Mouse (Mus musculus) ES-E14 (cell line): ENCODE results near the gene Serhl. TPM values are rescaled to one million over a fixed set of nuclear protein-coding genes. Genes with fewer than 3 reads are reported as not detected.

Experiments used
- DNase-seq: peaks from one replicate; pipeline ENCODE4 v3.0.0-alpha.2; 2013; ENCODE audit warnings: low read depth, low spot score
- H3K27ac ChIP-seq: 2 replicates; pipeline ENCODE4 v1.5.1; 2012; ENCODE audit warnings: low read depth, mild to moderate bottlenecking, low read length, moderate library complexity, mixed read lengths; ENCODE audit not compliant: poor library complexity, insufficient read depth, severe bottlenecking
- H3K36me3 ChIP-seq: 2 replicates; pipeline ENCODE4 v1.6.1; 2012; ENCODE audit warnings: mild to moderate bottlenecking, low read length, moderate library complexity, mixed read lengths; ENCODE audit not compliant: control insufficient read depth, poor library complexity, insufficient read depth, severe bottlenecking
- H3K4me1 ChIP-seq, 2 experiments: fragments of 150-350 bp in 1 of 2; sonication (generic) in 1 of 2; 2 replicates each; pipeline ENCODE4 v1.6.1; 2012; ENCODE audit warnings: low read length in 2 of 2, mild to moderate bottlenecking in 1 of 2, mixed read lengths in 1 of 2; ENCODE audit not compliant: control insufficient read depth in 2 of 2, insufficient read depth in 2 of 2, poor library complexity in 1 of 2
- H3K4me3 ChIP-seq, 2 experiments: fragments of 150-350 bp in 1 of 2; sonication (generic) in 1 of 2; 2 replicates each; pipeline ENCODE4 v1.5.1; 2012; ENCODE audit warnings: low read length in 2 of 2, low read depth in 1 of 2, mild to moderate bottlenecking in 1 of 2, mixed read lengths in 1 of 2; ENCODE audit not compliant: insufficient read depth in 1 of 2, poor library complexity in 1 of 2, severe bottlenecking in 1 of 2
- H3K9ac ChIP-seq: 2 replicates; pipeline ENCODE4 v1.6.1; 2012; ENCODE audit warnings: low read depth, mild to moderate bottlenecking, low read length, mixed read lengths; ENCODE audit not compliant: poor library complexity, insufficient read depth, severe bottlenecking
- H3K9me3 ChIP-seq: fragments of 150-350 bp; sonication (generic); 2 replicates; pipeline ENCODE4 v1.6.1; 2012; ENCODE audit warnings: low read depth, mild to moderate bottlenecking, low read length; ENCODE audit not compliant: control insufficient read depth, insufficient read depth
- CHD2 ChIP-seq: IDR thresholded peaks from 2 replicates; pipeline ENCODE4 v1.6.1; 2014; ENCODE audit warnings: mild to moderate bottlenecking, low read depth, low read length, inconsistent platforms
- HCFC1 ChIP-seq: IDR thresholded peaks from 2 replicates; pipeline ENCODE4 v1.6.1; 2012; ENCODE audit warnings: low read length, inconsistent platforms, borderline replicate concordance; ENCODE audit not compliant: insufficient read depth
- MAFK ChIP-seq: IDR thresholded peaks from 2 replicates; pipeline ENCODE4 v1.6.1; 2014; ENCODE audit warnings: mild to moderate bottlenecking, low read depth, low read length, inconsistent platforms; ENCODE audit not compliant: insufficient read depth
- ZC3H11A ChIP-seq: IDR thresholded peaks from 2 replicates; pipeline ENCODE4 v1.6.1; 2012; ENCODE audit warnings: low read depth, mild to moderate bottlenecking, inconsistent platforms, low read length, borderline replicate concordance
- ZNF384 ChIP-seq: IDR thresholded peaks from 2 replicates; pipeline ENCODE4 v1.6.1; 2012; ENCODE audit warnings: low read depth, low read length, inconsistent platforms
- in situ Hi-C, 2 experiments: fragments of 600-800 bp; cut with MboI; formaldehyde crosslinking; loops; one replicate each; pipeline ENCODE4 v1.15.1; 2025; ENCODE audit warnings: low sequenced_read_pairs in 2 of 2, inconsistent platforms in 1 of 2; ENCODE audit not compliant: unreplicated experiment in 2 of 2
- total RNA-seq: library from RNA; depleted of rRNA; stranded (reverse); fragments of 300-350 nt; gene quantifications from 2 replicates; pipeline ENCODE4 v1.2.3, GENCODE M21; 2012

The Serhl gene
- total RNA-seq, 1 experiment, result 16.3 TPM

- H3K4me3 ChIP-seq, result no peak overlapping the region
- peaks cover 5% of the 10 kb centered on the region for H3K9me3 ChIP-seq
- no peak for DNase-seq
- H3K9ac ChIP-seq, result no peak overlapping the region
- H3K36me3 ChIP-seq, result peaks cover 12% of the 10 kb centered on the region
- peaks cover 0 to 3% of the 10 kb centered on the region in 2 experiments; a peak in 1 of 4 replicates for H3K4me1 ChIP-seq
- TF ChIP-seq ZNF384, result no peak
- H3K27ac ChIP-seq, result peak overlapping the region; percentile 35; the same call in 1 of the 2 replicates
- in situ Hi-C loops, result no loop called here
Observed at GRCm38 (mm10) chr15:83111874-83112273, 22.6 kb downstream of the Serhl start.

GRCm38 (mm10) chr15:83112898-83113297, 23.6 kb downstream of the Serhl start:
- peaks cover 22% of the 10 kb centered on the region for H3K36me3 ChIP-seq
- H3K4me1 ChIP-seq, result peaks cover 0 to 6% of the 10 kb centered on the region in 2 experiments; a peak in 1 of 4 replicates
- H3K27ac ChIP-seq, result no peak overlapping the region
- H3K4me3 ChIP-seq, result no peak overlapping the region
- peaks cover 5% of the 10 kb centered on the region for H3K9me3 ChIP-seq
- H3K9ac ChIP-seq, result no peak overlapping the region
- in situ Hi-C loops, result no loop called here
- DNase-seq, result no peak
- no peak for TF ChIP-seq ZC3H11A
- no peak for TF ChIP-seq HCFC1
- no peak for TF ChIP-seq MAFK
- no peak for TF ChIP-seq CHD2

- TF ChIP-seq ZC3H11A (no peak), CHD2 (no peak), HCFC1 (no peak)
- no peak overlapping the region for H3K27ac ChIP-seq
- no peak overlapping the region for H3K4me3 ChIP-seq
- H3K36me3 ChIP-seq, result peaks cover 34% of the 10 kb centered on the region
- in situ Hi-C loops, result no loop called here
- no peak for DNase-seq
- peaks cover 5% of the 10 kb centered on the region for H3K9me3 ChIP-seq
- H3K4me1 ChIP-seq, result peaks cover 0 to 10% of the 10 kb centered on the region in 2 experiments; a peak in 1 of 4 replicates
- H3K9ac ChIP-seq, result no peak overlapping the region
Observed at GRCm38 (mm10) chr15:83114106-83114505, 24.8 kb downstream of the Serhl start.

GRCm38 (mm10) chr15:83115071-83115470, 25.8 kb downstream of the Serhl start:
- Histone ChIP-seq H3K4me1 (peaks cover 0 to 10% of the 10 kb centered on the region in 2 experiments; a peak in 1 of 4 replicates), H3K9me3 (peaks cover 5% of the 10 kb centered on the region), H3K4me3 (no peak overlapping the region), H3K36me3 (peaks cover 42% of the 10 kb centered on the region), H3K9ac (no peak overlapping the region), H3K27ac (no peak overlapping the region)
- in situ Hi-C loops, result no loop called here
- DNase-seq, result no peak
- TF ChIP-seq MAFK (no peak), HCFC1 (no peak), ZC3H11A (no peak), CHD2 (no peak), ZNF384 (no peak)

GRCm38 (mm10) chr15:83118360-83118759, 29.1 kb downstream of the Serhl start:
- Histone ChIP-seq H3K27ac (no peak overlapping the region), H3K9ac (no peak overlapping the region), H3K4me1 (peaks cover 0 to 12% of the 10 kb centered on the region in 2 experiments; a peak in 1 of 4 replicates), H3K4me3 (no peak overlapping the region), H3K9me3 (no peaks in the 10 kb centered on the region), H3K36me3 (peaks cover 41% of the 10 kb centered on the region)
- no peak for DNase-seq
- no peak for TF ChIP-seq HCFC1
- 0 out of 2 replicates have a peak, but pooled peaks have one; percentile 20 for TF ChIP-seq ZNF384
- in situ Hi-C loops, result no loop called here
